Mouse (Mus musculus) cerebellum, adult 2 months (tissue): ENCODE measurements around the gene Prdm11.

ENCODE experiments used
- CTCF ChIP-seq: fragments of 200-500 bp; IDR thresholded peaks from 2 replicates; pipeline ENCODE4 v1.5.1; 2011; ENCODE audit warnings: low read depth, mild to moderate bottlenecking, control low read depth, low read length, moderate library complexity, borderline replicate concordance; ENCODE audit not compliant: insufficient read depth
- POLR2A ChIP-seq: fragments of 200-500 bp; IDR thresholded peaks from 2 replicates; pipeline ENCODE4 v1.6.1; 2011; ENCODE audit warnings: low read length, control low read depth, borderline replicate concordance; ENCODE audit not compliant: insufficient read depth

GRCm38 (mm10) chr2:93047491-93048050 lies 1.6 kb upstream of the Prdm11 start:
- TF ChIP-seq CTCF, result no peak
- no peak for TF ChIP-seq POLR2A
